Mouse (Mus musculus): Measurements from ENCODE around the gene Gfpt2.

Gene Gfpt2

DNA sequence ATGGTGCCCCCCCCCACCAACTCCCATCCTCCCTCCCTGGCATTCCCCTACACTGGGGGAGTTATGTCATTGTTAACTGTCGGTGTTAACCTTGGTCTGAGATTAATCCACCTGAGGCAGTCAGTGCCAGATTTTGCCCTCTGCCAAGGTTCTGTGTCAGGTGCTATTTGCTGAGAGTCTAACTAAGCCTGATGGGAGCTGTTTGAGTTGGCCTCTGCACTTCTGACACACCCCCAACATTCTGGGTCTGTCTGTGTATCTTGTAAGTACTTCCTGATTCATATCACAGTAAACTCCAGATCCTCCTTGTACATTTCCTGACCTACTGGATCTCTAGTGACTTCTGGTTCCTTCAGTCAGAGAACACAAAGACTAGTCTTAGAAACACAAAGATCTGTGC is 46.7 kb downstream of the Gfpt2 start:
- DNase-seq (ENCODE audit: low read depth, low spot score), result no peak

DNA sequence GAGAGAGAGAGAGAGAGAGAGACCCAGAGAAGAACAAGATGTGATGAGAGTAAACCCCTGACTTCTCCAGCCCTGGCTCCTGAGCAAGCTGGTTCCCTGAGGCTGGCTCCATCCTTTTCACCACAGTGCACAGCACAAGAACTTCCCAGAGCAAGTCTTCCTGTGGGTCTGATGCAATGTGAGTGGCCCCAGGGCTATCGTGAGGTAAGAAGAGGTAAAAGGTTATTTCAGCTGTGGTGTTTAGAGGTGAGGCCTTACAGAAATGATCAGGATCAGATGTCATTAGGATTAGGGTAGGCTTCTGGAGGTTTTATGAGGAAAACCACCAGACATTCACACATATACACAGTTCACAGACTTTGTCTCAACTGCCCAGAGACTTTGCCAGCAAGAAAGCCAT is 47.9 kb downstream of the Gfpt2 start:
- no peak for DNase-seq (ENCODE audit: low read depth, low spot score)

DNA sequence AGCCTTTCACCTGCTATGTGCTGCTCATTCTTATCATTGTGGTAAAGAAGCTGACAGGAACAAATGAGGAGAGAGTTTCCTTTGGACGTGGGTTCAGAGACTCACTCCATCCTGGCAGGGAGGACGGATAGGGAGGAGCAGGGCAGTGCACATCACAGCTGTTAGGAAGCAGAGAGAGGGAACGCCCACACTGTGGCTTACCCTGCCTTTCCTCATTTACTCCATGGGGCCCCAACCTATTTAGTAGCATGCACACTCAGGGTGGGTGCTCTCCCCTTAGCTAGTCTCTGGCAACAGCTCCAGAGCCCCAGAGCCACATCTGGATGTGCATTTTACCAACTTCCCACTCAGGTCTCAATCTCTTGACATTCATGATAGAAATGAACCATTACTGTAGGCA is 48.7 kb downstream of the Gfpt2 start:
- no peak for DNase-seq (ENCODE audit: low read depth, low spot score)

DNA sequence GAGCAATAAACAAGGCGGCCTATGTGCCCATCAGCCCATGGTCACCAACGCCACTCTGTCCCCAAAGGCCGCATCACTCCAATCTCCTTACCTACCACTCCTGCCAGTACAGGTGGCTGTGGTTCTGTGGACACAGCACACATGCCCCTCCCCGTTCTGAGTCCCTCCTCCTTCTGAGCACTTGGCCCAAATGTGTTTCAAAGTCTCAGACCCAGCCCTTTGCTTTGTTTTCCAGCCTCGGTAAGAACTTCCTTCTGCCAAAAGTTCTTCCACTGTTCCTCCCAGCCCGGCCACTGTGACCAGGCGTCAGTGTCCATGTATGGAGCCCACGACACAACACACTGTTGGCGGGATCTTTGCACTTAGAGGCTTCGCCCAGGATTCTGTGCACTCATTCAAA is 50.3 kb downstream of the Gfpt2 start:
- DNase-seq (ENCODE audit: low read depth, low spot score), result no peak

DNA sequence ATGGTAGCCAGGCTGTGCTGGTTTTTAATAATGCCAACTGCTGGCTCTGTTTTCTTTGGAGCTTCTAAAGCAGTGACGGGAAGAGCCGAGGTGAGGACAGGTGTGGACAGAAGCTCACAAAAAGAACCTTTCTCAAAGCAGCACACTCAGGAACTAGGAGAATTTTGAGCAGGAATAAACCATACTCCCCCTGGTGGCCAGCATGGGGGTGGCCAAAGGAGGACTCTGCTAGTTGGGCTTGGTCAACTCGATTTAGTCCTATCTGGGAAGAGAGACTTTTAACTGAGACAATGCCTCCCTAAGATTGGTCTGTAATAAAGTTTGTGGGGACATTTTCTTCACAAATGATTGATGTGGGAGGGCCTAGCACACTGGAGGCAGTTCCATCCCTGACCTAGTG is 51.0 kb downstream of the Gfpt2 start:
- peak; percentile 44 for DNase-seq (ENCODE audit: low read depth, low spot score)

DNA sequence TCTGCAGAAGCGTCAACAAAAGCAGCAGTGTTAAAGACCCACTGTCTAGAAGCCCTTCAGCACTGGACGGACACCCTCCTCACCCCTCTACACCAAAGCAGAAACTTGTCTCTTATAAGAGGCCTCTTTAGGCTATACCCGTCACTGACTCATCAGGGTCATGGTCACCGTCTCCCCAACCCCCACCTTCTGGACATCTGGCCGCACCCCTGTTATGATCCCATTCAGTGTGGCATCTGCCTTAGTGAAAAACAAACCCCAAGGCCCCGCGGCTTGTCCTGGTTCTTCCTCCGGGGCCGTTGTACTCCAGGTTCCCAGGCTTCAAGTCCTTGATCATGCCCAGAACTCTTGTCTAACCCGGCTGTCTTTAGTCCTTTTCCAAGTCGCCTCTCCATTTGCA is 52.0 kb downstream of the Gfpt2 start:
- DNase-seq (ENCODE audit: low read depth, low spot score), result no peak

DNA sequence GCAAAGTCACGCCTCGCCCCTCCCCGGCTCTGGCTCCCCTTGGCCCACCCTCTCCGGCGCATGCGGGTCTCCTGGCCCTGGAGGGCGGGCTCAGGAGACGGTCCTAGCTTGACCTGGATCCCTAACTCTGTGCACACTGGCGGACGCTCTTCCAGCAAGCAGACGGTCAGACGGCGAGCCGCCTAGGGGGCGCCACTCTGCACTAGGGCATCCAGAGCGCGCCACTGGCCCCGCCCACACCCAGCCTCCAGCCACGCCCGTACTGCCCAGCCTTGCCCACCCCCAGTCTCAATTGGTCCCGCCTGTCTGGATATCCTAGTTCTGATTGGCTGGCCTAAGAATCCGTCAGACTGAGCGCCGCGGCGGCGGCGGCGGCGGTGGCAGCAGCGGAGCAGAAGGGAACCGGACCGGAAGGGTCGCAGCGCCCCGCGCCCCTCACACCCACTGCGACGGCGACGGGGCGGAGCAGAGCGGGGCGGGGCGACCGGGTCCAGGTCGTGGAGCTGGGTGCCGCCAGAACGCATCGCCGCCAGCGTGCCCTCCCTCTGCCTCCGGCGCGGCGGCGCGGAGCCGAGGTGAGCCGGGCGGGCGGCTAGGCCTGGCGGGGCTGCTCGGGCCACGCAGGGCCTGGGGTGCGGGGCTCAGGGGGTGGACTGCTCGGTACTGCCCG is 52.6 kb downstream of the Gfpt2 start, which contains the start of gene Mapk9:
Gene Mapk9, plus strand, starts transcription at position 351 of the 670 bp plus-strand sequence.
- peak; percentile 94 for DNase-seq (ENCODE audit: low read depth, low spot score)

DNA sequence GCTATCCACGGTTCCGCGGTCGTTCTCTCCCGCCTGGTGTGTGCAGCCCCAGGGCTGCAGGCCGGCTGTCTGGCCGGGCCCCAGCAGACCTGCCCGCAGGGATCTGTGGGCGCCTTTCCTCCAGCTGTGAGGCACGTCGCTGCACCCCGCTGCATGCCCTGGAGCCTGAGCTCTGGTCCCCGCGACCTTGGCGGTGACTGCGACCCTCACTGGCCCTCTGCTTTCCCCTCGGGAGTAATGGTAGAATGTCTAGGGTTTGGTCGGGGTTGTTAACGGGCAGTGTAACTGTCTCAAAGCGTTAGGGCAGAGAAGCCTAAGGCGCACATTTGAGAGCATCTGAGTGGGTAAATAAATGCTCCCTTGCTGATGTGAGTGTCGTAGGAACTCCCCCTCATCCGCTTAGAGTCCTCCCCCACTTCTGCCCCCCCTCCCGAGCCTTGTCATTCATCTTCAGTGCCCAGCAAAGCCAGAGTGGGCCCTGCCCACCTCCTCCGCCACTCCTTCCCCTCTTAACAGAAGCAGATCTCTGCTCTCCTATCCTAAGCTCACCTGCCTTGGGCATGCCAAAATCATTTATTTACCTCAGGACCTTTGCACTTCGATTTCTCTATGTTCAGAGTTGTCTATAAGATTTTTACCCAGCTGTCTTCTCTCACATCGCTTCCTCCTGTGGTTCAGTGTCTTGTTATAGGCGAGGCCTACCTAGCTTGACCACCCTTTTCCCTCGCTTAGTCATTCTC is 53.3 kb downstream of the Gfpt2 start:
- peak; percentile 62 for DNase-seq (ENCODE audit: low read depth, low spot score)

DNA sequence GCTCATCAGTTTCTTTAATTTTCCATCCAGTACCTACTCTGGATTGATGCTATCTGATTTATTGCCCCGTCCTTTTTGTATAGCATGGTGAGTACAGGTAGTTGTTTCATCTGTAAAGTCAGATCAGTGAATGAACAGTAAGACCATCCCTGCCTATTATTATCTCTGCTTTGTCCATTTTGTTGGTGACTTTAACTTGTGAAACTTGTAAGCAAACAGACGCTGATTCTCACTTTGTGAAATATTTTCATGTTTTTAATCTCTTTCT is 53.8 kb downstream of the Gfpt2 start:
- no peak for DNase-seq (ENCODE audit: low read depth, low spot score)

DNA sequence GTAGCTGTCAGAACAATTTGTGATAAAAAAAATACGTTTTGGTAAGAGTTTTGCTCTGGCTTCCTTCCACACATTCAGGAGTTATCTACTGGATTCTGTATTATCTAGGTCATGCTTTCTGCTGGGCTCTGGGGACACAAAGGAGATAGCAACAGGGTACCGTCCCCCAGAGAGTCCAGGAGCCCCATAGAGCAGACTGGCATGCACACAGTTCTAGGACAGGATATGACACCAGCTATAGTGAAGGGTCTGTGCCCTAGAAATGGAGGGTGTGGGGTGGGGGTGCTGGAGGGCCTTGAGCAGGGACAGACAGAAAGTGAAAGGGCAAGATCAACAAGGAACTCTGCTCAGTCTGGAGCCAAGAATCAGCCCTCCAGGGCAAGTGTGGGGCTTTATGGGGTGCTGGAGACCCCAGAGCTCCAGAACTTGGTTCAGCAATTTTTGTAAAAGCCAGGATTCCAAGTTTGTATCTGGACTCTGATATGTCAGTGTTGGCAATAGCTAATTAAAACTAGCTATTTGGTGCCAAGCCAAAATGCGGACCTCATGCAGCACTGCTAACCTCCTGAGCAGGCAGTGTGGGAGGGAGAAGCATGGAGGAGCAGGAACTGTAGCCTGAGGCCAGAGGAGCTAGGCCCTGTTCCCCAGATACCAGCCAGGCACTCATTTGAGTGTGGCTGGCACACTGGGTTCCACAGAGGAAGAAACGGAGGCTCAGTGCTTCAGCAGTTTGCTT is 54.3 kb downstream of the Gfpt2 start:
- DNase-seq (ENCODE audit: low read depth, low spot score), result no peak

DNA sequence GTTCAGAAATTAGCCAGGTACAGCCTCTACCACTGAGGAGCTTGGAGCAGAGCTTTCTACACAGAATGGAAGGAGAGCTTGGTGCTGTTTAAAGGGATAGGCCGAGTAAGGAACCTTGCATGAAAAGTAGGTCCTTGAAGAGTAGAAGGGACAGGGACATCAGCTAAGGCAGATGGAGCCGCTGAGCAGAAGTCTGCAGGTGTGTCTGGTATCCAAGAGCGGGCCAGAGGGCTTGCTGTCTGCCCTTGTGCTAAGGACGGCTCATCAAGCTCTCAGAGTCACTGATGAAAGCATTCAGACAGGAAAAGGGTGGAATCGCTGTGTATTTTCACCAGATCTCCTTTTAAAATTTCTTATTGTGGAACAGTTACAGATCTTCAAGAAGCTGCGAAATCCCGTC is 56.4 kb downstream of the Gfpt2 start:
- no peak for DNase-seq (ENCODE audit: low read depth, low spot score)

DNA sequence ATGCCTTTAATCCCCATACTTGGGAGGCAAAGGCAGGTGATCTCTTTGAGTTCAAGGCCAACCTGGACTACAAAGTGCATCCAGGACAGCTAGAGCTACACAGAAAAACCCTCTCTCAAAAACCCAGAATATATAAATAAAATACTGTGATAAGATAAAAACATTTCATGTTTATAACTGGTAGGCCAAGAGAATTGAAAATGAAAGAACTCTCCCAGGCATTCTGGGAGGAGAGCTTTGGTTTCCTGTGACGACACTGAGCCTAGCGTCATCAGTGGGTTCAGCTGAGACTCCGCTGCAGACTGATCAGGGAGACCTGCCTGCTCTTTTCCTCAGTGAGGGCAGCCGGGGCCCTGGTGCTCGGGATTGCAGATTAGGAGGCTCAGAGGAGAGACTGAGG is 61.2 kb downstream of the Gfpt2 start:
- no peak for DNase-seq (ENCODE audit: low read depth, low spot score)

DNA sequence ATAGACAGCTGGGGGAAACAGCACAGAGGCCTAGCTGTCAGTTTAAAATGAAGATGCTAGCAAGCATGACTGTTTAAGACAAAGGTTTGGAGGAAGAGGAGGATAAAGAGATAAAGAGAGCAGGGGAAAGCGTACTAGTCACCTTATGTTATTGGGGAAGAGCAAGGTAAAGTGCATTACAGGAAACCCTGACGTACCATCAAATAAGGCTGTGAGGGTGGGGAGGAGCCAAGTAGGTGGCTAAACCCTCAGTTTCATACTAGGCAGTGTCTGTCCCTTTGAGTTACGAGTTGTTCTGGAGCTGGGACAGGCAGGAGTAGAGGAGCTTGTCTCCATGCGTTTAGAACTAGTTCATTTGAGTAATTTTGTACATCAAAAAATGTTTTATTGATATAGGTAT is 67.2 kb downstream of the Gfpt2 start:
- DNase-seq (ENCODE audit: low read depth, low spot score), result no peak

DNA sequence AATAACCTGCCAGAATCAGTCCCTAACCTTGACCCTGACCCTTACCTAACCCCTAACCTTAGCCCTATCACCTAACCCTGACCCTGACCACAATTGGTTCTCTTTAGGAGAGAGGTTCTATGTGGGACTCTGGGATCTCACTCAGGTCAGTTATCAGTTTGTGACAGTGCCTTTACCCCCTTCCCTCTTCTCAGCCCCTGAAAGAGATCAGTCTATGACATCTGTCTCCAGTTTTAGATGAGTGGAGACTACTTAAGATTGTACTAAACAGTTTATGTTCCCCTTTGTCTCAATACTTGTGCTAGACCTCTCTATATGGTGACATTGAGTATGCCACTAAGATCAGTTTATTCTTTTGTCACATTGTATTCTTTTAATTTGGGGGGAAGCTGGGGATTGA is 69.9 kb downstream of the Gfpt2 start:
- no peak for DNase-seq (ENCODE audit: low read depth, low spot score)

DNA sequence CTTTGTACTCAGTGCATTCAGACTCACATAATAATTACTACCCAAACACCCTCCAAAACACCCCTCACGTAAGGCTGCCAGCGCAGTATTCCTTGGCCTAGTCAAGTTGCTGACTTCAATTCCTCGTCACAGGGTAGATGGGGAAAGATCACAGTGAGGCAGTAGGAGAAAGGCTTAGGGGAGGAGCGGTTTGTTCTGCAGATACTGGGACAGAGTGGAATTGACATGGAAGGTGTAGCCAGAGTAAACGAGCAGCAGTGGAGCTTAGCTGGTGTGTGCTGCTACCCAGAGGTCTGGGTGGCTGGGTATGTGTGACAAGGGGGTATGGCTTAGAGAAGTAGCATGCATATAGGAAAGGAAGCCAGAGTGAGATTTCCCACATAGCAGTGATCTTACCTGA is 73.3 kb downstream of the Gfpt2 start:
- no peak for DNase-seq (ENCODE audit: low read depth, low spot score)

DNA sequence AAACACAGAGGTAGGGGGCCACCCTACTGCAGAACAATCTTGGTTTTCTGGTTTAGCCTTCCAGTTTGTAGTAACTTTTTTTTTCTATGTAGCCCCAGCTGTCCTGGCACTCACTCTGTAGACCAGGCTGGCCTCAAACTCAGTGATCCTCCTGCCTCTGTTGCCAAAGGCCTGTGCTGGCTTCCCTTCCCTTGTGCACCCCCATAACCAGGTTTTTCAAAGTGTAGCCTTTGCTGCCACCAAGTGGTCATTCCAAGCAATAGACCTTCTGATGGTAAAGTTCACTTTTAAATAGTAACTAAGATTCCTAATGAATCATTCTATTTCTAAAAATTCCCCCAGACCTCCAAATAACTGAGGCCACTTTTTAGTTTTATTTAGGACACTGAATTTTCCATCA is 75.8 kb downstream of the Gfpt2 start:
- DNase-seq (ENCODE audit: low read depth, low spot score), result peak; percentile 48

DNA sequence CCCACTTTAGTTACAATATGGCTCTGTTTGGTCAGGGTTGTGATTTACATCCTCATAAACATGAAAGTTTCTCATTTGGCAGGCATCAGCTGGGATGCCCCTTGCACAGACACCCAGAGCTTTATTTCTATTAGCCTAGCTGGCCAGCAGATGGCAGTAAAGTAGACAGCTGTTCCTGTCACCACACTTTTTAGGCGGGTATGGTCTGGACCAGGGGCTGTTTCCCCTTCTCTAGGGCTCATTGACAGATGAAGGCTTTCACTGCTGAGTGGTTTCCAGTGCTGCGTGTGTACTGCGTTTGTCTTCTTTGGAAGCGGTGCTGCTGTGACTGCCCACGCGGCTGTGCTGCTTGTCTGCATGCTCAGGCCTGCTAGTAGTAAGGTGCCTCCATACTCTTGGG is 77.9 kb downstream of the Gfpt2 start:
- DNase-seq (ENCODE audit: low read depth, low spot score), result peak; percentile 27

DNA sequence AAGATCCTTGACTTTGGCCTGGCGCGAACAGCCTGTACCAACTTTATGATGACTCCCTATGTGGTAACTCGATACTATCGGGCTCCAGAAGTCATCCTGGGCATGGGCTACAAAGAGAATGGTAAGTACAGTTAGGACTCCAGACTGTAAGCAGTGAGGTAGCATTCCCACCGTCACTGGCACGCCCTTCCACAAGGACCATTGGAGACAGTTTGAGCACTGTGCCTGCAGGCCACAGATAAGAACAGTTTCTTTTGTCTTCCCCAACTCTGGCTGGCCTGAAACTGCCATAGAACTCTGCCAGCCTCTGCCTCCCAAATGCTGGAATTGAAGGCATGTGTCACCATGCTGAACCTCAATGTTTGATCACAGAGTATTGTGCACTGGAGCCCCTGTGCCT is 78.8 kb downstream of the Gfpt2 start:
- DNase-seq (ENCODE audit: low read depth, low spot score), result no peak

DNA sequence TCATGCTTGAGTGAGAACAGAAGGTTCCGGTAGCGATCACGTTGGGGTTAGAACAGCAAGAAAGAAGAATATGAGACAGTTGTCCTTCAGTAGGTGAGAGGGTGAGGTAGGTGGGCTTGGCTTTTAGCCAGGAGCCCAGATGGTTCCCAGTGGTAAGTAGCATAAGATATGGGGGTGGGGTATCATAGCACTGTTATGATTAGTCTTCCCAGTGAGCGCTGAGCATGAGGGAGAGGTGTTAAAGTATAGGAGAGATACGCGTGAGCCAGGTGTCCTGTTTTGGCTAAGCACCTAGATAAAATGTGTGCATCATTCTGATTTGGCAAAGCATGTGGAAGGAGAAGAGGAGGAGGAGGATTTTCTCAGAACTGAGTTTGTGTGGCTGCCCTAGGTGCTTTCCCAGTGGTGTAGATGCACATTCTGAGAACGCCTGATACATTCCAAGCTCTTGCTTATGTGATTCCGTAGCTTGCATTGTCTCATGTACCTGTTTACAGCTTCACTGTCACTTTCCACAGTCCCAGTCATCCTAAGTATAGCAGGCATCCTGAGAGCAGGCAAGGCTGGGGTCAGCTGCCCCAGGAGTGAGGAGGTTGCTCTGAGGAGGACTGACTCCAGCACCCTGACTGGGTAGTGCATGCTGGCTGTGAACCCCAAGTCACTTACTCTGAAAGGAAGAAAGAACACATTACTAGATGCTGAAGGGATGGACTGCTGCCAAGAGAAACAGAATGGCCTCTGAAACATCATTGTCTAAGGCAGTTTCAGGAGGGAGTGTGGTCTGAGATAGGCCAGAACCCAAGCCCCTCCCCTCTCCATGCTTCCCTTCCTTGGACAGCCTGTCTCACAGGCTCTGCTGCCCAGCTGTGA is 83.2 kb downstream of the Gfpt2 start:
- no peak for DNase-seq (ENCODE audit: low read depth, low spot score)

DNA sequence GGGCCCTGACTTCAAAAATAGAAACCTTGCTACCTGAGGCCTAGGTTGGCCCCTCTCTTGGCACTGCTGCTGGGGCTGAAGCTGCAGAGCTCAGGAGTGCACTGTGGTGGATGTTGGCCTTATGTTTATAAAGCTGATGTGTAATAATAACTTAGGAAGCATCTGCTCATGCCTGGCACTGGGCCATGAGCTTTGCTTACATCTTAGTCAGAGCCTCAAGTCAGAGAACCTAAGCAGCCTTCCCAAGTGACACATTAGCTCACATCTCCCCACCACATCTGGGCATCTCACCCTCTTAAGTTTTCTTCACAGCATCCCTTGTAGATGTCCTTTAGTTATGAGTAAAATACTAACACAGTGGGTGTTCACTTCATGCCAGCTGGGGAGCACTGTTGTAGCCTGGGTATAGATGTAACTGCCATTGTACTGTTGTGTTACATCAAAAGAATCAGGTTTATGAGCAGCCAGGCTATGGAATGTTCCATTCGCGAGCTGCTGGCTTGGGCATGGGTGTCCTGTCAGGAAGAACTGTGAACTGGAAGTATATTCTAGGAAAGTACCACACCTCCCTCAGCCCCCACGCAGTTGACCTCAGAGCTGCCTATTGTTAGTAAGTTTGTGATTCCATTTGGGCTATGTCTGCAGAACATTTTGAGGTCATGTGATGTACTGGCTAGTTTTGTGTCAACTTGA is 86.1 kb downstream of the Gfpt2 start:
- DNase-seq (ENCODE audit: low read depth, low spot score), result no peak

DNA sequence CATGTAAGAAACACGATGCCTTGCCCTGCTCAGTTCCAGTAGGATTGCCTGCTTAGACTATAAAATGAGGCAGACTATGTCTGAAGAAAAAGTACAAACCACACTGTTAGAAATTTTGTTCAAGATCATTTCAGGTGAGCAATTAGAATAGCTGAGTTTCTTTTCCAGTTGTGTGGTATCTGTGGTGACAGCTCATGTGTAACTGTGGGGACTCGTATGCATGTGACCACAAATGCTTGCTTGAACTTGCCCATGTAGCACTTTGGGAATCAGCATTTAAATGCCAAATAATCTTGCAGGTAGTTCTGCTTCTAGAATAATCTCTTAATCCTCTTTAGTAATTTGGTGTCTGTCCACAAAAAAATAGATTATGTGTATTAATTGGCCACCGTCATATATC is 89.4 kb downstream of the Gfpt2 start:
- DNase-seq (ENCODE audit: low read depth, low spot score), result no peak

Data from retina, postnatal 7 days (tissue).